Mouse (Mus musculus) olfactory bulb, adult 2 months (tissue): ENCODE results near the gene Dtd2. TPM values are rescaled to one million over a fixed set of nuclear protein-coding genes. Genes with fewer than 3 reads are reported as not detected.

Experiments used
- H3K27ac ChIP-seq: fragments of 200-500 bp; 2 replicates; pipeline ENCODE4 v1.5.1; 2012; ENCODE audit warnings: low read depth, low read length; ENCODE audit not compliant: insufficient read depth
- H3K4me1 ChIP-seq: fragments of 200-500 bp; 2 replicates; pipeline ENCODE4 v1.6.1; 2012; ENCODE audit warnings: low read length; ENCODE audit not compliant: control insufficient read depth, insufficient read depth
- H3K4me3 ChIP-seq: fragments of 200-500 bp; 2 replicates; pipeline ENCODE4 v1.5.1; 2012; ENCODE audit warnings: mild to moderate bottlenecking, low read depth, low read length, moderate library complexity; ENCODE audit not compliant: insufficient read depth
- CTCF ChIP-seq: fragments of 200-500 bp; IDR thresholded peaks from 2 replicates; pipeline ENCODE4 v1.5.1; 2012; ENCODE audit warnings: low read depth, mild to moderate bottlenecking, low read length, moderate library complexity; ENCODE audit not compliant: insufficient read depth
- POLR2A ChIP-seq: fragments of 200-500 bp; IDR thresholded peaks from 2 replicates; pipeline ENCODE4 v1.6.1; 2012; ENCODE audit warnings: mild to moderate bottlenecking, low read depth, low read length, moderate library complexity; ENCODE audit not compliant: insufficient read depth
- WGBS: fragments of 180-500 bp; shearing (Covaris S2); methylation state at CpG from one replicate; pipeline ENCODE4 v1.1.7; 2018; 5-methylcytosine and 5-hydroxymethylcytosine counted together
- polyA plus RNA-seq: library from polyadenylated mRNA; stranded (reverse); fragments of >200 nt; gene quantifications from 2 replicates; pipeline ENCODE4 v1.2.4, GENCODE M21; 2012; ENCODE audit warnings: low replicate concordance; ENCODE audit not compliant: missing spikeins, insufficient read depth, insufficient read length

The Dtd2 gene
- polyA plus RNA-seq, 1 experiment, result not detected

GRCm38 (mm10) chr12:51970352-51971069 lies 35.8 kb downstream of the Dtd2 start:
- Histone ChIP-seq H3K27ac (no peak overlapping the region), H3K4me3 (peak overlapping the region; percentile 94), H3K4me1 (peaks cover 2% of the 10 kb centered on the region; the same call in 1 of the 2 replicates)
- TF ChIP-seq POLR2A (no peak), CTCF (no peak)
- WGBS, result 4% methylated on average over 34 of the region's 35 CpGs

GRCm38 (mm10) chr12:51969876-51970275 lies 36.4 kb downstream of the Dtd2 start:
- 36% methylated on average over 7 of the region's 7 CpGs for WGBS
- TF ChIP-seq POLR2A, result no peak
- no peak for TF ChIP-seq CTCF
- H3K4me3 ChIP-seq, result no peak overlapping the region
- peaks cover 2% of the 10 kb centered on the region; the same call in 1 of the 2 replicates for H3K4me1 ChIP-seq
- no peak overlapping the region for H3K27ac ChIP-seq

- Histone ChIP-seq H3K27ac (no peak overlapping the region), H3K4me3 (no peak overlapping the region), H3K4me1 (peaks cover 3% of the 10 kb centered on the region; the same call in 1 of the 2 replicates)
- 82% methylated on average over 2 of the region's 2 CpGs for WGBS
- TF ChIP-seq CTCF (no peak), POLR2A (no peak)
Observed at GRCm38 (mm10) chr12:51969092-51969491, 37.2 kb downstream of the Dtd2 start.

GRCm38 (mm10) chr12:51967915-51968595 lies 38.2 kb downstream of the Dtd2 start:
- 90% methylated on average over 9 of the region's 9 CpGs for WGBS
- Histone ChIP-seq H3K27ac (no peak overlapping the region), H3K4me1 (peaks cover 5% of the 10 kb centered on the region; the same call in 1 of the 2 replicates), H3K4me3 (no peak overlapping the region)
- TF ChIP-seq POLR2A (no peak), CTCF (no peak)

GRCm38 (mm10) chr12:51957626-51958025 lies 48.7 kb downstream of the Dtd2 start:
- no peak for TF ChIP-seq POLR2A
- TF ChIP-seq CTCF, result no peak
- no peak overlapping the region for H3K27ac ChIP-seq
- no peak overlapping the region for H3K4me3 ChIP-seq
- WGBS, result 72% methylated on average over 6 of the region's 6 CpGs
- H3K4me1 ChIP-seq, result no peaks in the 10 kb centered on the region

GRCm38 (mm10) chr12:51952309-51952708 lies 54.0 kb downstream of the Dtd2 start:
- Histone ChIP-seq H3K27ac (no peak overlapping the region), H3K4me3 (no peak overlapping the region), H3K4me1 (no peaks in the 10 kb centered on the region)
- no peak for TF ChIP-seq CTCF
- no peak for TF ChIP-seq POLR2A
- 57% methylated on average over 10 of the region's 10 CpGs for WGBS

- TF ChIP-seq CTCF (no peak), POLR2A (no peak)
- no peaks in the 10 kb centered on the region for H3K4me1 ChIP-seq
- WGBS, result 79% methylated on average over 10 of the region's 10 CpGs
- H3K27ac ChIP-seq, result no peak overlapping the region
- H3K4me3 ChIP-seq, result no peak overlapping the region
Observed at GRCm38 (mm10) chr12:51947498-51947945, 58.8 kb downstream of the Dtd2 start.

- H3K4me1 ChIP-seq, result no peaks in the 10 kb centered on the region
- no peak overlapping the region for H3K27ac ChIP-seq
- 79% methylated on average over 9 of the region's 9 CpGs for WGBS
- TF ChIP-seq CTCF (no peak), POLR2A (no peak)
- H3K4me3 ChIP-seq, result no peak overlapping the region
Observed at GRCm38 (mm10) chr12:51945331-51945730, 61.0 kb downstream of the Dtd2 start.

GRCm38 (mm10) chr12:51939848-51940247 lies 66.5 kb downstream of the Dtd2 start:
- TF ChIP-seq CTCF (no peak), POLR2A (no peak)
- no peak overlapping the region for H3K4me3 ChIP-seq
- H3K4me1 ChIP-seq, result no peaks in the 10 kb centered on the region
- H3K27ac ChIP-seq, result no peak overlapping the region
- WGBS, result 88% methylated on average over 4 of the region's 4 CpGs

Other genes with a start within 250 kb of the Dtd2 start
- 50.8 TPM in 1 of 2 replicates, not detected in the other for gene Hectd1, start 177.0 kb downstream of the Dtd2 start, polyA plus RNA-seq
- not detected in 2 replicates for gene Heatr5a, start 35.2 kb downstream of the Dtd2 start, polyA plus RNA-seq
- not detected in 2 replicates for gene Gpr33, start 21.6 kb upstream of the Dtd2 start, polyA plus RNA-seq
- gene Nubpl, start 91.2 kb upstream of the Dtd2 start, polyA plus RNA-seq, result not detected in 2 replicates